Mouse (Mus musculus) small intestine, adult 2 months (tissue): ENCODE measurements around the gene Pgc. TPM values are rescaled to one million over a fixed set of nuclear protein-coding genes. Genes with fewer than 3 reads are reported as not detected.

Source experiments
- H3K27ac ChIP-seq: fragments of 200-500 bp; 2 replicates; pipeline ENCODE4 v1.5.1; 2012; ENCODE audit warnings: low read depth, low read length, control low read depth, inconsistent platforms; ENCODE audit not compliant: insufficient read depth
- H3K27me3 ChIP-seq: fragments of 200-500 bp; 2 replicates; pipeline ENCODE4 v1.6.1; 2012; ENCODE audit warnings: mild to moderate bottlenecking, moderate library complexity, low read length, inconsistent platforms; ENCODE audit not compliant: control insufficient read depth, insufficient read depth
- H3K36me3 ChIP-seq: fragments of 200-500 bp; 2 replicates; pipeline ENCODE4 v1.6.1; 2012; ENCODE audit warnings: mild to moderate bottlenecking, low read length, control low read depth, inconsistent platforms; ENCODE audit not compliant: control insufficient read depth, insufficient read depth
- H3K4me1 ChIP-seq: fragments of 200-500 bp; 2 replicates; pipeline ENCODE4 v1.6.1; 2012; ENCODE audit warnings: low read length, inconsistent platforms, mixed read lengths; ENCODE audit not compliant: control insufficient read depth, insufficient read depth, insufficient read length
- H3K4me3 ChIP-seq: fragments of 200-500 bp; 2 replicates; pipeline ENCODE4 v1.5.1; 2012; ENCODE audit warnings: low read depth, mild to moderate bottlenecking, control low read depth, inconsistent platforms, low read length, moderate library complexity
- CTCF ChIP-seq: fragments of 200-500 bp; IDR thresholded peaks from 2 replicates; pipeline ENCODE4 v1.5.1; 2012; ENCODE audit warnings: low read depth, mild to moderate bottlenecking, control low read depth, inconsistent platforms, low read length, moderate library complexity, mixed read lengths; ENCODE audit not compliant: insufficient replicate concordance, insufficient read length; ENCODE audit errors: extremely low read depth
- POLR2A ChIP-seq: fragments of 200-500 bp; IDR thresholded peaks from 2 replicates; pipeline ENCODE4 v1.6.1; 2012; ENCODE audit warnings: low read depth, mild to moderate bottlenecking, control low read depth, inconsistent platforms, low read length, moderate library complexity
- WGBS: fragments of 180-500 bp; shearing (Covaris S2); methylation state at CpG from one replicate; pipeline ENCODE4 v1.1.7; 2018; 5-methylcytosine and 5-hydroxymethylcytosine counted together
- polyA plus RNA-seq: library from polyadenylated mRNA; depleted of rRNA; stranded (reverse); fragments of >200 nt; gene quantifications from 2 replicates; pipeline ENCODE4 v1.2.3, GENCODE M21; 2012

The Pgc gene
- polyA plus RNA-seq, 1 experiment = 12.3 TPM

- Histone ChIP-seq H3K27ac (no peak within 1 kb of the TSS), H3K27me3 (no peaks in the 10 kb centered on the region), H3K4me3 (peak within 1 kb of the TSS; percentile 82), H3K4me1 (peaks cover 6% of the 10 kb centered on the region), H3K36me3 (peaks cover 1% of the 10 kb centered on the region; the same call in 1 of the 2 replicates)
- 3% methylated on average over 58 of the region's 58 CpGs for WGBS
- TF ChIP-seq POLR2A = no peak
- TF ChIP-seq CTCF = no peak
Observed at GRCm38 (mm10) chr17:47688608-47689575, 37.8 kb upstream of the Pgc start, which contains the start of gene Frs3. Gene Frs3, plus strand, starts transcription at chr17:47689030.

GRCm38 (mm10) chr17:47689894-47690293 lies 36.7 kb upstream of the Pgc start:
- no peak overlapping the region for H3K27ac ChIP-seq
- H3K27me3 ChIP-seq = no peaks in the 10 kb centered on the region
- 80% methylated on average over 8 of the region's 8 CpGs for WGBS
- TF ChIP-seq POLR2A (no peak), CTCF (no peak)
- H3K4me3 ChIP-seq = no peak overlapping the region
- H3K36me3 ChIP-seq = peaks cover 1% of the 10 kb centered on the region; the same call in 1 of the 2 replicates
- peaks cover 7% of the 10 kb centered on the region for H3K4me1 ChIP-seq

- no peaks in the 10 kb centered on the region for H3K27me3 ChIP-seq
- 98% methylated on average over 3 of the region's 3 CpGs for WGBS
- TF ChIP-seq POLR2A (no peak), CTCF (no peak)
- H3K4me3 ChIP-seq = no peak overlapping the region
- H3K27ac ChIP-seq = no peak overlapping the region
- H3K36me3 ChIP-seq = no peaks in the 10 kb centered on the region
- peaks cover 7% of the 10 kb centered on the region for H3K4me1 ChIP-seq
Observed at GRCm38 (mm10) chr17:47691650-47692049, 35.0 kb upstream of the Pgc start.

GRCm38 (mm10) chr17:47693671-47694441 lies 32.8 kb upstream of the Pgc start:
- no peaks in the 10 kb centered on the region for H3K27me3 ChIP-seq
- H3K27ac ChIP-seq = no peak overlapping the region
- TF ChIP-seq POLR2A (no peak), CTCF (no peak)
- WGBS = 62% methylated on average over 13 of the region's 13 CpGs
- H3K4me3 ChIP-seq = peak overlapping the region; percentile 86
- H3K4me1 ChIP-seq = peaks cover 4% of the 10 kb centered on the region
- no peaks in the 10 kb centered on the region for H3K36me3 ChIP-seq

- WGBS = 3% methylated on average over 3 of the region's 3 CpGs
- TF ChIP-seq POLR2A (no peak), CTCF (no peak)
- no peak within 1 kb of the TSS for H3K27ac ChIP-seq
Observed at GRCm38 (mm10) chr17:47694442-47694502, 32.4 kb upstream of the Pgc start, which contains the start of gene Gm21981. Gene Gm21981, minus strand, starts transcription at chr17:47694455.

GRCm38 (mm10) chr17:47694503-47695336 lies 31.9 kb upstream of the Pgc start, which contains the start of gene Prickle4:
Gene Prickle4, minus strand, starts transcription at chr17:47694736.
- peaks cover 2% of the 10 kb centered on the region; the same call in 1 of the 2 replicates for H3K4me1 ChIP-seq
- no peaks in the 10 kb centered on the region for H3K27me3 ChIP-seq
- H3K36me3 ChIP-seq = peaks cover 2% of the 10 kb centered on the region; the same call in 1 of the 2 replicates
- TF ChIP-seq CTCF (peak; percentile 64), POLR2A (no peak)
- peak within 1 kb of the TSS; percentile 86 for H3K4me3 ChIP-seq
- WGBS = 1% methylated on average over 82 of the region's 82 CpGs
- no peak within 1 kb of the TSS for H3K27ac ChIP-seq

More at GRCm38 (mm10) chr17:47694442-47694502, 32.4 kb upstream of the Pgc start, which contains the start of gene Gm21981:
- H3K4me3 ChIP-seq = peak within 1 kb of the TSS; percentile 86
- H3K4me1 ChIP-seq = peaks cover 2% of the 10 kb centered on the region
- no peaks in the 10 kb centered on the region for H3K36me3 ChIP-seq
- no peaks in the 10 kb centered on the region for H3K27me3 ChIP-seq
